Mouse (Mus musculus): Measurements from ENCODE around the gene Atm. TPM values are rescaled to one million over a fixed set of nuclear protein-coding genes. Genes with fewer than 3 reads are reported as not detected.
A peak's percentile ranks its signal among the peaks of the same experiment; 100 is the strongest.

The Atm gene
- total and polyA plus RNA-seq, 2 experiments from 2014 or later, result 4.4 to 6.7 TPM

- H3K4me3 ChIP-seq (ENCODE audit: low read depth, low read length), result no peak overlapping the region
- 16% methylated on average over 5 of the region's 5 CpGs for WGBS
- no peak overlapping the region for H3K27ac ChIP-seq (ENCODE audit: low read depth, low read length)
- no peak for ATAC-seq (ENCODE audit: low FRiP score)
- no peaks in the 10 kb centered on the region for H3K36me3 ChIP-seq (ENCODE audit: insufficient read depth, low read length)
- H3K4me2 ChIP-seq (ENCODE audit: low read depth, low read length, poor library complexity, severe bottlenecking), result no peak overlapping the region
- TF ChIP-seq CTCF (IDR thresholded peaks at IDR 0.05), result peak; percentile 66
- H3K4me1 ChIP-seq (ENCODE audit: insufficient read depth, low read length), result no peaks in the 10 kb centered on the region
- no peaks in the 10 kb centered on the region for H3K27me3 ChIP-seq (ENCODE audit: insufficient read depth, low read length)
- no peak overlapping the region for H3K9ac ChIP-seq (replicated peaks; ENCODE audit: low read length, poor library complexity, severe bottlenecking)
- DNase-seq (ENCODE audit: low spot score), result peak; percentile 40
- no peaks in the 10 kb centered on the region for H3K9me3 ChIP-seq (ENCODE audit: low read length)
Measured at GRCm38 (mm10) chr9:53398388-53398700, 138.2 kb downstream of the Atm start.

- Histone ChIP-seq H3K4me3 (ENCODE audit: low read depth, low read length) (no peak overlapping the region), H3K36me3 (ENCODE audit: insufficient read depth, low read length) (no peaks in the 10 kb centered on the region), H3K27me3 (ENCODE audit: insufficient read depth, low read length) (no peaks in the 10 kb centered on the region), H3K4me1 (ENCODE audit: insufficient read depth, low read length) (no peaks in the 10 kb centered on the region), H3K9ac (replicated peaks; ENCODE audit: low read length, poor library complexity, severe bottlenecking) (no peak overlapping the region), H3K4me2 (ENCODE audit: low read depth, low read length, poor library complexity, severe bottlenecking) (no peak overlapping the region), H3K27ac (ENCODE audit: low read depth, low read length) (no peak overlapping the region), H3K9me3 (ENCODE audit: low read length) (no peaks in the 10 kb centered on the region)
- DNase-seq (ENCODE audit: low spot score) (no peak), ATAC-seq (ENCODE audit: low FRiP score) (no peak)
- 87% methylated on average over 13 of the region's 13 CpGs for WGBS
- no peak for TF ChIP-seq CTCF (IDR thresholded peaks at IDR 0.05)
Measured at GRCm38 (mm10) chr9:53397685-53398387, 138.7 kb downstream of the Atm start.

- H3K4me3 ChIP-seq (ENCODE audit: low read depth, low read length), result no peak overlapping the region
- no peak for TF ChIP-seq CTCF (IDR thresholded peaks at IDR 0.05)
- H3K27ac ChIP-seq (ENCODE audit: low read depth, low read length), result no peak overlapping the region
- H3K9ac ChIP-seq (replicated peaks; ENCODE audit: low read length, poor library complexity, severe bottlenecking), result no peak overlapping the region
- no peaks in the 10 kb centered on the region for H3K27me3 ChIP-seq (ENCODE audit: insufficient read depth, low read length)
- H3K9me3 ChIP-seq (ENCODE audit: low read length), result no peaks in the 10 kb centered on the region
- H3K4me1 ChIP-seq (ENCODE audit: insufficient read depth, low read length), result no peaks in the 10 kb centered on the region
- no peaks in the 10 kb centered on the region for H3K36me3 ChIP-seq (ENCODE audit: insufficient read depth, low read length)
- no peak overlapping the region for H3K4me2 ChIP-seq (ENCODE audit: low read depth, low read length, poor library complexity, severe bottlenecking)
- 81% methylated on average over 7 of the region's 7 CpGs for WGBS
- ATAC-seq (ENCODE audit: low FRiP score) (no peak), DNase-seq (ENCODE audit: low spot score) (no peak)
Measured at GRCm38 (mm10) chr9:53390136-53390535, 146.4 kb downstream of the Atm start.

Small RNA genes lying within 50 kb of the gene (microRNA-seq; reads per million reads assigned to microRNA genes)
- not detected for gene Mir130c (ENCODE audit: borderline number of aligned reads)

Other genes starting within 250 kb of the Atm start
- 1.1 and 1.3 TPM in 2 replicates for gene Exph5, start 235.1 kb downstream of the Atm start, total RNA-seq (2014; rRNA removed)
- gene Exph5, start 235.1 kb downstream of the Atm start, polyA plus RNA-seq (2015; fragmentation: Nextera tagmentation; extraction: Ambion mirVana), result 0.16 and 0.20 TPM in 2 replicates
- gene Kdelc2, start 152.7 kb downstream of the Atm start, total RNA-seq (2014; rRNA removed), result 5.9 TPM in 2 replicates
- 6.4 and 7.0 TPM in 2 replicates for gene Kdelc2, start 152.7 kb downstream of the Atm start, polyA plus RNA-seq (2015; fragmentation: Nextera tagmentation; extraction: Ambion mirVana)
- gene 4930550C14Rik, start 134.4 kb downstream of the Atm start, total RNA-seq (2014; rRNA removed), result 0.71 TPM in 1 of 2 replicates, not detected in the other
- gene 4930550C14Rik, start 134.4 kb downstream of the Atm start, polyA plus RNA-seq (2015; fragmentation: Nextera tagmentation; extraction: Ambion mirVana), result 0.36 and 0.49 TPM in 2 replicates
- gene Npat, start 307 bp upstream of the Atm start, total RNA-seq (2014; rRNA removed), result 11.3 and 15.1 TPM in 2 replicates
- gene Npat, start 307 bp upstream of the Atm start, polyA plus RNA-seq (2015; fragmentation: Nextera tagmentation; extraction: Ambion mirVana), result 7.8 and 8.3 TPM in 2 replicates
- 126 and 130 TPM in 2 replicates for gene Acat1, start 73.6 kb upstream of the Atm start, total RNA-seq (2014; rRNA removed)
- 169 and 182 TPM in 2 replicates for gene Acat1, start 73.6 kb upstream of the Atm start, polyA plus RNA-seq (2015; fragmentation: Nextera tagmentation; extraction: Ambion mirVana)
- 45.3 and 47.0 TPM in 2 replicates for gene Cul5, start 133.3 kb upstream of the Atm start, total RNA-seq (2014; rRNA removed)
- 31.5 and 36.6 TPM in 2 replicates for gene Cul5, start 133.3 kb upstream of the Atm start, polyA plus RNA-seq (2015; fragmentation: Nextera tagmentation; extraction: Ambion mirVana)
- gene Rab39, start 169.5 kb upstream of the Atm start, total RNA-seq (2014; rRNA removed), result 1.2 and 2.5 TPM in 2 replicates
- 0.83 and 1.5 TPM in 2 replicates for gene Rab39, start 169.5 kb upstream of the Atm start, polyA plus RNA-seq (2015; fragmentation: Nextera tagmentation; extraction: Ambion mirVana)
- 14.8 and 15.4 TPM in 2 replicates for gene Slc35f2, start 234.8 kb upstream of the Atm start, total RNA-seq (2014; rRNA removed)
- 15.3 and 16.5 TPM in 2 replicates for gene Slc35f2, start 234.8 kb upstream of the Atm start, polyA plus RNA-seq (2015; fragmentation: Nextera tagmentation; extraction: Ambion mirVana)

Data from midbrain, postnatal 0 days (tissue).